Mouse (Mus musculus) gastrocnemius, adult 18-20 months (tissue): ENCODE measurements around the gene Mtmr6. TPM values are rescaled to one million over a fixed set of nuclear protein-coding genes. Genes with fewer than 3 reads are reported as not detected.
"Not testable (repeated sequence)": the region's sequence is repeated elsewhere in the genome, so short reads cannot be mapped to it uniquely, and the experiment has no call there.

ENCODE experiments used
- DNase-seq: peaks from one replicate; pipeline ENCODE4 v3.0.0; 2021; ENCODE audit warnings: low spot score
- microRNA-seq: library from miRNA; unstranded; fragments of <30 nt; microRNA quantifications from one replicate; pipeline ENCODE4 v1.2.0, GENCODE M21; 2021
- total RNA-seq, 2 experiments: library from RNA; stranded (reverse); gene quantifications; 2 replicates each; pipeline ENCODE4 v1.2.3; 2021

Gene Mtmr6
- total RNA-seq, 2 experiments from 2014 or later: 45.6 to 47.5 TPM

DNA sequence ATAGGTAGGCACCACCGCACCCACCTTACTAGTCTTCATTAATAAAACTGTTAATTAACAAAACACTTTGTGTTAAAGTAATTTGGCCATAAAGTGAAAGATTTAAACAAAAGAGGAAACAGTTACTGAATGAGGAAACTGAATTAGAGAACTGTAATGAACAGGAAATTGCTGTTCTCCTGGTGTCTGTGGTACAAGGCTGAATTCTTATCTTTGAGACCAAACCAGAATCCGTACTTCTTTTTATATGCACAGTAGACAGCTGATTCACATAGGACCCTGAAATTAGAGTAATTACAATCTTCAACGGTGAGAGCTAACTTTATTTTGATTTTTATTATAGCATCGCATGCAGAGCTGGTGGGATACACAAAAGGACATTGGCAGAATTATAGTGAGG lies 25.3 kb downstream of the Mtmr6 start:
- no peak for DNase-seq

DNA sequence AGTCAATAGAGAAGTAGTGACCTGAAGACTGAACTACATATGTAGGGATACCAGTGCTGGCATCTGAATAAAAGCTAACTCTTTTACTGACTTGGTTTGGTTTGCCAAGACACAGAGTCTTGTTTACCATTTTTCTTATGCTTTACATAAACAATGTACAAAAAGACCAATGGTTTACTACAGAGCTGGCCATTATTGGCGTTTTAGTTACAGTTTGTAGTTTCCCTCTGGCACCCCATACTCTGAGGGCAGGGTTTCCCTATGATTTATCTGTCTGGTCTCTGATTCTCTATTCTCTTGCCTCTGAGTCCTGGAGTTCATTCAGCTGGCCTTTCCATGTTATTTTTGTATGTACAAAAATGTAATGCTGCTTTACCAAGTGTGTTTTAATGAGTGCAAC lies 30.5 kb downstream of the Mtmr6 start:
- no peak for DNase-seq

DNA sequence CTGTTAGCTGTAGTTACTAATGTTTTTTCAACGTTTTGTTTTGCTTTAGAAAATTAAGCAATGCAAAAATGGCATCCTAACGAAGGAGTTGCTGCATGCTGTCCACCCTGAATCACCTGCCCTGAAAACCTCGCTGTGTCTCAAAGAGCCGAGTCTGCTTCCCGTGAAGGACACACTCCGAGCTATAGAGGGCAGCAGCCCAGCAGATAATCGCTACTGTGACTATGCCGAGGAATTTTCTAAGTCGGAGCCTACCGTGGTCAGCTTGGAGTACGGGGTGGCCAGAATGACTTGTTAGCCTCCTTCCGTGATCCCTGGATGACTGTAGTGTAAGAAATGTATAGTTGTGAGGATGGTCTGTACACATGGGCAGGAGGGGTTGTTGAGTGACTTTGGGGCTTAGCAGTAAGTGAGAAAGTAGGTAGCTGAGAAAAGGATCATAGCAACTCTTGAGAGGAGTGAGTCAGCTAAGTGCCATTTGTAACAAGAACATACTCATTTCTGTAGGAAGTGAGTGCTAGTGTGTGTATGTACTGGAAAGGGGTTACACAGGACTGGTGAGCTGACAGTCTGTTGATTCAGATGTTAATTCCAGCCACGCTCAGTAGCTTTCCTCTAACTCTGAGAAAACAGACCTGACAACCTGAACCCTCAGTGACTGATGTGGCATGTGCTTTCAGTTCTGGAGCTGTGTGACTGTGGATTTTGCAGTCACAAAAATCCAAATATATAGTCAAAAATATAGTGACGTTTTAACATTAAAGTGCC lies 35.4 kb downstream of the Mtmr6 start:
- DNase-seq: no peak

DNA sequence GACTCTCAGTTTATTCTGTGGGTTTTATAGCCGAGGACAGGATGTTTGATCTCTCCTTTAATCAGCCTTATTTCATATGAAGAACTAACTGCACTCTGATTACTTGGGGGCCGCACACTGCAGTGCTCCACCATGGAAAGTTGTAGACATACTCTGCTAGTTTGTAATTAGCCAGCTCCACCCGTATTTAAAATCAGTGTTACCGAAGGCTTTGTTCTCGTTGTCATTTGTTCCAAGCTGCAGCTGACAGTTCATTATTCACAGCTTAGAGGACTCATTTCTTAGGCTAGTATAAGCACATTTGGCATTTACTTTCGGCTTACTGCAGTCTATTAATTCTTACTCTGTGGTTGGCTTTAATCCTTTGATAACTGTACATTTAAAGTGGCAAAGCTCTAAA lies 36.0 kb downstream of the Mtmr6 start:
- DNase-seq: no peak

DNA sequence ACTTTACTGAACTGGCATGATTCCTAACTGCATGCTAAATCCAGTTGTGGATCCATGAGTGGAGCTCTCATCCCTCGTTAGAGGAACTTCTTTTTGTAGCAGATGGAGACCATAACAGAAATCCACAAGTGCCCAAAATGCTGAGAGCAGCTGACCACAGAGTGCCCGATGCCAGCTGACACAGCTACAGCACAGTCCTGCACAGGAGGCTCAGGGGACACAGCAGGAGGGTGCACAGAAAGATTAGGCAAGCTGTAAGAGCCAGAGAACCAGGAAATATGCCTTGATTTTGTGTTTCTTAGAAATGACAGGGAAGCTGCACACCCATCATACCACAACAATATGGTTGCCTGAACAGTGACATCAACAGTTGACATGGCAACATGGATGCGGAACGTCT lies 37.4 kb downstream of the Mtmr6 start:
- no peak for DNase-seq

DNA sequence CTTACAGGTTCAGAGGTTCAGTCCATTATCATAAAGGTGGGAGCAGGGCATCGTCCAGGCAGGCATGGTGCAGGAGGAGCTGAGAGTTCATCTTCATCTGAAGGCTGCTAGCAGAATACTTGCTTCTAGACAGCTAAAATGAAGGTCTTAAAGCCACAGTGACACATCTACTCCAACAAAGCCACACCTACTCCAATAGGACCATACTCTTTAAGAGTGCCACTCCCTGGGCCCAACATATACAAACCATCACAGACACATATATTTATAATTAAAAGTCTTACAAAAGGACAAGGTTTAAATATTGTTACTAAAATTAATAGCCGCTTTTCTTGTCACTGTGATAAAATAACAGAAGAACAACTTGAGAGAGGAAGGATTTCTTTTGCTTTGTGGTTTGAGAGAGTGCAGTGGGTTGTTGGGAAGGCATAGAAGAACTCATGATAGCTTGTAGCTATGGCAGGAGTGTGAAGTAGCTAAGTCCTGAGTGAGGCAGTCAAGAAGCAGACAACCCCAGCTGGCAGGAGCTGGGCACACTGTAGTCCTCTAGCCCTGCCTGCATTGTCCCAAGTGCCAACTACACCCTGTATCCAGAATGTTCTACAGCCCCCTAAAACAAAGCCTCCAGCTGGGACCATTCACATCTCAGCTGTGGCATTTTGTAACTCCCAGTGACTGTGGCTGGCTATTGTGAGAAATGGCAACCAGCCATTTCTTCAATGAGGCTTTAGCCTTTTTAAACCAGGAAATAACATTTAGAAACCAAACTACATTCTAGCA lies 39.6 kb downstream of the Mtmr6 start:
- DNase-seq: no peak

DNA sequence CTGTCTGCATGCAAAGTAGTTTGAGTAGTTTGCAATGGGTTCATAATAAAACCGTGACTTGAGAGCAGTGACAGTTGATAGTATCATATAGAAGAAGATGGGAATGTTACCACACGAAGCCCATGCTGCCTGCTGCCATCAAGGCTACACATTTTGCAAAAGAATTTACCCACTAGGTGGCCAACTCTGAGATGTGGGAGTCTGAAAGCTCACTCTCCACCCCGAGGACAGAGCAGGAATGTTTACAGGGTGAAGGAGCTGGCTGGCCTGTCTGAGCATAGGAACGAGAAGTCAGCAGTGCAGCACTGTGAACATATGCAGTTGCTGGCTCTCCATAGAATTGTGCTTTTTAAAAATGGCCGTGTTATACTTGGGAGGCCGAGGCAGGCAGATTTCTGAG lies 43.1 kb downstream of the Mtmr6 start:
- no peak for DNase-seq

DNA sequence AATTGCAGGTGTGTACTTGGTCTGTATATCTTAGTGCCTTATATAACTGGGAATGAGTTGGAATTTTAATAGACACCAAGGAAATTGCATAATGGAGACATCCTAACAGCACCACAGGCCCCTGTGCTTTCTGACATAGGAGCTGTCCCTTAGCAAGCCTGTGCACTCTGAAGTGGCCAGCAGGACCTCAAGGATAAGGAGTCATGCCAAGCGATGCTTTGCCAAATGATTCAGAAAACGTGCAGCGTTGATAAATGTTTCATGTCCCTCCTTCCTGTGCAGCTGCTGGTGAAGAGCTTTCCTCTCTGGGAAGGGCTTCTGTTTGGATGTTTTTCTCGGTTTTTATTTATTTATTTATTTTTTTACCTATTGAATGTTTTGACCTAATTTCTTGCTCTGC lies 45.7 kb downstream of the Mtmr6 start:
- no peak for DNase-seq

DNA sequence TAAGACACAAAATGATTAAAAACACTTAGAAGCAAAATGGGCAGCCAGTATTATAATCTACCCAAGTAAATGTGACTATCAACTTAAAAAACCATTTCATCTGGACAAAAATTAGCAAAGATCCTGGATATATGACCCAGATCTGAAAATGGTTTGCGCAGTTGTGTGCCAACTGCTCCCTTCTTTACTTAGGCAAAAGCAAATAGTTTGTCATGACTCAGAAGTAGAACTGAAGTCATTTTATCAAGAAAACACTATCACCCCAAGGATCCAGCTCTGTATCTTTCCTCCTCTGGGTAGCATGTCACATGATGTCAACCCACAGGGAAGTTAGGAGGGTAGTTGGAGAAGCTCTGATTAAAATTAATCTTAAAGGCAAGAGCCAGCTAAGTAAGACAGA lies 54.2 kb downstream of the Mtmr6 start:
- no peak for DNase-seq

DNA sequence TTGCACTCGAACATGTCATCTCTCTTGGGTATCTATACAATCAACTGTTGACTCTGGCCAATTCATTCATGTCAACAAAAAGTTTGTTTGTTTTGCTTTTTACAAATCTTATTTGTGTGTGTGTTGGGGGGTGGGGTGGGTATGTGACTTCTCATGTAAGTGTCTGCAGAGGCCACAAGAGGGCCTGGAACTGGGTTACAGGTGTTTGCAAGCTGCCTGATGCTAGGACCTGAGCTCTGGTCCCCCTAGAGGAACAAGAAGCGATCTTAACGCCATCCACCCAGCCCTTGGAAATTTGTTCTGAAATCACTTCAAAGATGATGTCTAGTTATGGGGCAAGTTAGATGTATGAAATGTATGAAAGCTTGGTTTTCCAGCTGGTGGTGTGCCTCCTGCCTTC lies 55.8 kb downstream of the Mtmr6 start:
- DNase-seq: no peak

DNA sequence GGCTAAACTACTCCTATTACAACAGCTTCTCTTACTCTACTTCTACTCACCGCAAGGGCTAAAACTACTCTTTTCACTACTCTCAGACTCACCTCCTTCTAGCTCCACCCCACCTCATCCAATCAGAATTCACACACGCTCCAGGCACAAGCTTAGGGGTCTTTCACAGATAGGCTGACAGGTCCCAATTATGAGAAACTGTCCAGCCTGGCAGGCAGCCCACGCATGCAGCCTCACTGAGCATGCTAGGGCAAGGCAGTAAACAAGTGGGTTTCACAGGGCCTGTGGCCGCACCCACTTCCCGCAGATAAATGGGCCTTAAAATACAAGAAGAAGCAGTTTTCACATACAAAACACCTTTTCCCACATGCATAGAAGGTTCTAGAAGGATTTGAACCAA lies 75.0 kb downstream of the Mtmr6 start:
- not testable (repeated sequence) for DNase-seq

DNA sequence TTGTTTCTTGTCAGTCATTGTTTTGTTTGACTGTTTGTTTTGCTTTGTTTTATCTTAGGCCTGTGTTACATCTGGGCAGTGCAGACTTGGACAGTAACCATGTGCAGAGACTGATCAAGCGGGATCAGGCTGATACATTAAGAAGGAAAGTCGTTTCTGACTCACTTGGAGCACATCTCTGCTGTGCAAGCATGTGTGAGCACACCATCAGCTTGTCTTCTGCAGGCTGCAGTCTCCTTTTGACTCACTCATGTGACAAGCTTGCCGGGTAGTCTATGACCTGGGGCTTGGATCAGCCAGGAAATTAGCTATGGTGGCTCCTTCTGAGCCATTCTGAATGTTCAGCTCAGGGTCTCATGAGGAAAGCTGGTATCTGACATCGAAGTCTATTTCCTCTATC lies 75.5 kb downstream of the Mtmr6 start:
- DNase-seq: no peak

DNA sequence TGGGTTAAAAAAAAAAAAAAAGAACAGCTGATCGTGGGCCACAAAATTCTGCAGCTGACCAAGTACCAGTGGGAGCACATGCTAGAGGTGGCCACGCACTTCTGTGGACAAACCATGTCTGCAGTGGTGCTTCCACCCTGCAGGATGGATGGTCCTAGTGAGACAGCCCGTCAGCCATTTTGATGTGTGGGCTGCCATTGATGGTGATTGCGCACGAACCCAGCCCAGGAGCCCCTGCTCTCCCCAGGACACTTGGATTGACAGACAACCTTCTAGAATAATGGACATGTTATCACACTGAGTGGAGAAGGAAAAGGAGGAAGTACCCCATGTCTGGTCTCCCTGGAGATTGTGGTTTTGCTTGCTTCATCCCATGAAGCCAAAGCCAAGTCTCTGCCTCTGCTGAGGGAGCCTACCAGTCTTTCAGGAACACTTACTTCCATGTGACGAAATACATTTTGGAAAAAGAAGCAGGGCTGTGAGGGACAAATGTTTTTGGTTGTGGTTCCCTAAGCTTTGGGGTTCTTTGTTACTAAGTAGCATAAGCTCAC lies 80.4 kb downstream of the Mtmr6 start:
- DNase-seq: no peak

Small RNAs within 50 kb of the gene (microRNA-seq; reads per million reads assigned to microRNA genes)
- gene Mir719: not detected

Other genes with a start within 250 kb of the Mtmr6 start
- gene Atp8a2, start 68.0 kb upstream of the Mtmr6 start, total RNA-seq: under 1 TPM; 0.64 TPM
- not detected for gene Nupl1, start 13.8 kb upstream of the Mtmr6 start, total RNA-seq
- gene Gm49336, start 13.7 kb upstream of the Mtmr6 start, total RNA-seq: 10 to 100 TPM; 30.1 to 32.6 TPM
- gene Amer2, start 108.0 kb downstream of the Mtmr6 start, total RNA-seq: under 1 TPM; 0.02 TPM